Mouse (Mus musculus): ENCODE measurements around the gene Aplp2.

DNA sequence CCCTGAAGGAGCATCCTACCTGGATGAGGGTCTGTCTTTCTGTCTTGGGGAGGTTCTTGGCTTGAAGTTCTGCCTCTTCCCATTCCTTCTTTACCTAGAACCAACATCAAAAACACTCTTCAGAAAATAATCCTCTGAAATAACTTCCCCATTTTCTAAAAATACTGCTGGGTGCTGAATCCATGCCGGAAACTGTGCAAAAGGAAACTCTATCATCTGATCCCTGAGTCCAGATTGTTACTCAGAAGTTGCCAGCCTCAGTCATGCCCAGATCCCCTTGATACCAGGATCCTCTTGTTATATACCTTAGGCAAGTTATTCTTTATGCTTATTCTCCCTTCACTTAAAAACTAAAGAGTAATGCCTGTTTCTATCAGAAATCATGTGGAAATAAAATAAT, 48.3 kb downstream of the Aplp2 start:
- TF ChIP-seq CTCF (IDR thresholded peaks at IDR 0.05; ENCODE audit: borderline replicate concordance, insufficient read depth, low read depth, low read length) (no peak), POLR2A (IDR thresholded peaks at IDR 0.05; ENCODE audit: borderline replicate concordance, insufficient read depth, low read length) (no peak)
